Mouse (Mus musculus): Measurements from ENCODE around the gene Iqck. TPM values are rescaled to one million over a fixed set of nuclear protein-coding genes. Genes with fewer than 3 reads are reported as not detected.

Gene Iqck
- total and polyA plus RNA-seq, 2 experiments from 2014 or later = 4.4 to 4.8 TPM

DNA sequence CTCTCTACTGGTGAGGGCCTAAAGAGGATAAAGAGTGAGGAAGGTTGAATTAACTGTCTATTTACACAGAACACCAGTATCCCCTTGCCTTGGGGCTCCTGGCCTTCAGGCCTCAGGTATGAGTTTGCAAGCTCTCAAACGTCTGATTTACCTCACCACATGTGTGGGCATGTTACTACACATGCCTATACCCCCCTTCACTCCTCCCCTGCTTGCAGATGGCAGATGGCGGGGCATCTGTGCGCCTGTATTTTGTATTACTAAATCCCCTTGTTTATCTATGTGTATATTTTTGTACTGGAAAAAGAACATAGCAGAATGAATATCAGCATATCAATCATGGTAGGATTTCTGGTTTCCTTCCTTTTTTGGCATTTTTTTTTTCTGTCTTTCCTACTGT lies 86.7 kb downstream of the Iqck start:
- Histone ChIP-seq H3K9me3 (ENCODE audit: low read length) (no peaks in the 10 kb centered on the region), H3K4me1 (ENCODE audit: insufficient read depth, low read length) (no peaks in the 10 kb centered on the region), H3K27me3 (ENCODE audit: insufficient read depth, low read length) (no peaks in the 10 kb centered on the region), H3K4me2 (ENCODE audit: low read depth, low read length) (no peak overlapping the region), H3K36me3 (ENCODE audit: insufficient read depth, low read length) (no peaks in the 10 kb centered on the region), H3K4me3 (ENCODE audit: low read length) (no peak overlapping the region), H3K9ac (replicated peaks; ENCODE audit: low read length) (no peak overlapping the region), H3K27ac (no peak overlapping the region)
- WGBS = 74% methylated on average over 3 of the region's 3 CpGs
- TF ChIP-seq CTCF (IDR thresholded peaks at IDR 0.05; ENCODE audit: low read depth) = no peak
- ATAC-seq (no peak), DNase-seq (ENCODE audit: low spot score) (no peak)

DNA sequence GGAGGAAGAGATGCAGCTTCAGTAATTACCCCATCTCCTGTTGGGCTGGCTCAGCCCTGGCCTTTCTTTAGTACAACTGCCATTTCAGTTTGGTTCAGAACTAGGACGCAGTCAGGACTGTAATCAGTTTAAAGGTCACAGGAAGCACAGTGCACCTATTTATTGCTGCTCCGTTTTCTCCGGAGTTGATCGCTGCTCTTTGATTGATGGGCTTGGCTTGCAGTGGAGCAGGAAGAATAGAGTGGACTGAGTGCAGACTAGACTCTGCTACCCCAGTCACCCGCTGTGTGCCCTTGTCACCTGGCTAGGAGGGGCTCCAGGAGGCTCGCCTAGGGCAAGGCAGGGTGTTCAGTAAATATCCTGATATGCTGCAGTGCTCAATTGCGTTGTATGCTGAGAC lies 87.6 kb downstream of the Iqck start:
- Histone ChIP-seq H3K9ac (replicated peaks; ENCODE audit: low read length) (no peak overlapping the region), H3K4me2 (ENCODE audit: low read depth, low read length) (no peak overlapping the region), H3K36me3 (ENCODE audit: insufficient read depth, low read length) (no peaks in the 10 kb centered on the region), H3K4me1 (ENCODE audit: insufficient read depth, low read length) (no peaks in the 10 kb centered on the region), H3K9me3 (ENCODE audit: low read length) (no peaks in the 10 kb centered on the region), H3K27ac (no peak overlapping the region), H3K27me3 (ENCODE audit: insufficient read depth, low read length) (no peaks in the 10 kb centered on the region), H3K4me3 (ENCODE audit: low read length) (no peak overlapping the region)
- 48% methylated on average over 7 of the region's 7 CpGs for WGBS
- TF ChIP-seq CTCF (IDR thresholded peaks at IDR 0.05; ENCODE audit: low read depth) = no peak
- no peak for DNase-seq (ENCODE audit: low spot score)
- no peak for ATAC-seq

DNA sequence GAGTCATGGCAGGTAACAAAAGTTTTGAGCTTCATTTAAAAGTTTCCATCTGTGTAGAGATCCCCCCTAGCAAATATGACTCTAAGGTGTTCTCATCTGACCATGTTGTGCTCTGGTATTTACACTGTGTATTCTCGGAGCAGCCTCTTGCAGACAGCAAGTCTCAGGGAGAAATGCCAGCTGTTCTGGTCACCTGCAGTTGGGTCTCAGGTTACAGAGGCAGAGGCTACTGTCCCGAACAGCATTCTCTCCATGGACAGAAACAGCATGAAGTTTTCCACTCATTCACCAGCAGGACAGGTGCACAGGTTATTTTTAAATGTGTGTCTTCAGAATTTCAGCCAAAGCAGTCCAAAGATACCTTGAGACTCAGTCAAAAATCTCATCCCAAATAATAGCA lies 89.3 kb downstream of the Iqck start:
- DNase-seq (ENCODE audit: low spot score) (no peak), ATAC-seq (no peak)
- H3K4me2 ChIP-seq (ENCODE audit: low read depth, low read length) = no peak overlapping the region
- H3K36me3 ChIP-seq (ENCODE audit: insufficient read depth, low read length) = no peaks in the 10 kb centered on the region
- H3K27me3 ChIP-seq (ENCODE audit: insufficient read depth, low read length) = no peaks in the 10 kb centered on the region
- H3K27ac ChIP-seq = no peak overlapping the region
- WGBS = 31% methylated on average over 2 of the region's 2 CpGs
- no peaks in the 10 kb centered on the region for H3K9me3 ChIP-seq (ENCODE audit: low read length)
- no peak overlapping the region for H3K9ac ChIP-seq (replicated peaks; ENCODE audit: low read length)
- TF ChIP-seq CTCF (IDR thresholded peaks at IDR 0.05; ENCODE audit: low read depth) = no peak
- no peaks in the 10 kb centered on the region for H3K4me1 ChIP-seq (ENCODE audit: insufficient read depth, low read length)
- no peak overlapping the region for H3K4me3 ChIP-seq (ENCODE audit: low read length)

DNA sequence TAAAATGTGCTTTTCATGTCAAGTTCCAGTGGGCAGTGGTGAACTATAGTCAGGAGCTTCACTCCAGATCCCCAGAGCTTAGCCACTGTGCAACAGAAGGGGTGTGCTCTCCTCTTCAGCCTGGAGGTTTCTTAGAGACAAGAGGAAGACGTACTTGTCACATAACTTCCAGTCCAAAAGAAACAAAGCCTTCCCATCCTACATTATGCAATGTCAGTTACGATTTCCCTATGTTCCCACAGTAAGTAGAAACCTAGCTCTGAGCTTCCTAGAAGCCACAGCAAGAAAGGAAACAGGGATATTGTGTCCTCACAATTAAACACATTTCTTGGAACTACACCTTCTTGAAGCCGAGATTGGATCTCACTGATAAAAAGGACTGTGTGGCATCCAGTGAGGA lies 91.7 kb downstream of the Iqck start:
- no peak for DNase-seq (ENCODE audit: low spot score)
- TF ChIP-seq CTCF (IDR thresholded peaks at IDR 0.05; ENCODE audit: low read depth) = no peak
- no peak overlapping the region for H3K4me2 ChIP-seq (ENCODE audit: low read depth, low read length)
- H3K36me3 ChIP-seq (ENCODE audit: insufficient read depth, low read length) = no peaks in the 10 kb centered on the region
- no peak overlapping the region for H3K4me3 ChIP-seq (ENCODE audit: low read length)
- no peaks in the 10 kb centered on the region for H3K27me3 ChIP-seq (ENCODE audit: insufficient read depth, low read length)
- no peaks in the 10 kb centered on the region for H3K9me3 ChIP-seq (ENCODE audit: low read length)
- 67% methylated on average over 3 of the region's 3 CpGs for WGBS
- no peak overlapping the region for H3K9ac ChIP-seq (replicated peaks; ENCODE audit: low read length)
- H3K4me1 ChIP-seq (ENCODE audit: insufficient read depth, low read length) = no peaks in the 10 kb centered on the region
- H3K27ac ChIP-seq = no peak overlapping the region
- ATAC-seq = no peak

DNA sequence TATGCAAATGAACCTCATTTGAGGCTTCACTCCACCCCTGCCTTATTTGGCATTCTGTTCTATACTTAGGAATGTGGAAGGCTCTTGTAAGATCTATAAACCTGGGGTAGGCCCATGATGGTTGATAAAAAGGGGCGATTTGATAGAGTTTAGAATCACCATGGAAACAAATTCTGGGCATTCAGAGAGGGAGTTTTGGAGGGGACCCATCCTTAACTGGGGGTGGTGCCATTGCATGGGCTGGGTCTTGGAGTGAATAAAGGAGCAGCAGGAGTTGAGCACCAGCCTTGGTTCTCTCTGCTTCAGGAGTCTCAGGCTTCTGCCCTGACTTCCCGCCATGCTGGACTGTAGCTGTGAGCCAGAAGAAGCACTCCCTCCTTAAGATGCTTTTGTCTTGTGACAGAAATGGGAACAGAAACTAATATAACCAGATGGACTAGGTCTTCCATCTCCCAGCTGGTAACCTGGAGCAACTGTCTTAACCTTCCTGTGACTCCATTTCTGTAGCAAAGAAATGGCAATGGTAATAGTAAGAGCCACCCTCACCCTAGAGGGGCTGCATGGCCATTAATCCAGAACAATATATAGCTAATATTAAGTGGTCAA lies 93.2 kb downstream of the Iqck start:
- Histone ChIP-seq H3K4me2 (ENCODE audit: low read depth, low read length) (no peak overlapping the region), H3K4me1 (ENCODE audit: insufficient read depth, low read length) (no peaks in the 10 kb centered on the region), H3K9me3 (ENCODE audit: low read length) (no peaks in the 10 kb centered on the region), H3K9ac (replicated peaks; ENCODE audit: low read length) (no peak overlapping the region), H3K36me3 (ENCODE audit: insufficient read depth, low read length) (no peaks in the 10 kb centered on the region), H3K27me3 (ENCODE audit: insufficient read depth, low read length) (no peaks in the 10 kb centered on the region), H3K27ac (no peak overlapping the region), H3K4me3 (ENCODE audit: low read length) (no peak overlapping the region)
- no peak for DNase-seq (ENCODE audit: low spot score)
- no peak for TF ChIP-seq CTCF (IDR thresholded peaks at IDR 0.05; ENCODE audit: low read depth)
- ATAC-seq = no peak
- 44% methylated on average over 2 of the region's 2 CpGs for WGBS

DNA sequence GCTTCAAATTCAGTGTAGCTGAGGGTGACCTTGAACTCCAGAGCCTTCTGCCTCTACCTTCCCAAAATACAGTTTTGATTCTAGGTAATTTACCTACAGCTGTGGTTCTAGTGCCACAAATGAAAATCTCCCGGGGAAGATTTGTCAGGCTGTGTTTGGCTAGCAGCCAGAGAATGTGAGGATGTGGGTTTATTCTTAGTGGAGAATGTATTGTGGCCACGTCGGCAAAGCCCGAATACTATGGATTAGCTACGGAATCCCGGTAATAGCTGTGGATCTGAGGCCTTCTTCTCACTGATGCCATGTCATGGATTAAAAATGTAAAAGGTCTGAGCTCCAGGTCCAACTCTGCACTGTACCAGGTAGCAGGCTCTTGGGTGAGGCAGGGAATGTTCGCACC lies 94.2 kb downstream of the Iqck start:
- no peak overlapping the region for H3K4me2 ChIP-seq (ENCODE audit: low read depth, low read length)
- H3K4me3 ChIP-seq (ENCODE audit: low read length) = no peak overlapping the region
- ATAC-seq (no peak), DNase-seq (ENCODE audit: low spot score) (no peak)
- no peaks in the 10 kb centered on the region for H3K36me3 ChIP-seq (ENCODE audit: insufficient read depth, low read length)
- no peaks in the 10 kb centered on the region for H3K9me3 ChIP-seq (ENCODE audit: low read length)
- H3K27me3 ChIP-seq (ENCODE audit: insufficient read depth, low read length) = no peaks in the 10 kb centered on the region
- TF ChIP-seq CTCF (IDR thresholded peaks at IDR 0.05; ENCODE audit: low read depth) = no peak
- no peak overlapping the region for H3K27ac ChIP-seq
- 47% methylated on average over 7 of the region's 7 CpGs for WGBS
- H3K9ac ChIP-seq (replicated peaks; ENCODE audit: low read length) = no peak overlapping the region
- no peaks in the 10 kb centered on the region for H3K4me1 ChIP-seq (ENCODE audit: insufficient read depth, low read length)

DNA sequence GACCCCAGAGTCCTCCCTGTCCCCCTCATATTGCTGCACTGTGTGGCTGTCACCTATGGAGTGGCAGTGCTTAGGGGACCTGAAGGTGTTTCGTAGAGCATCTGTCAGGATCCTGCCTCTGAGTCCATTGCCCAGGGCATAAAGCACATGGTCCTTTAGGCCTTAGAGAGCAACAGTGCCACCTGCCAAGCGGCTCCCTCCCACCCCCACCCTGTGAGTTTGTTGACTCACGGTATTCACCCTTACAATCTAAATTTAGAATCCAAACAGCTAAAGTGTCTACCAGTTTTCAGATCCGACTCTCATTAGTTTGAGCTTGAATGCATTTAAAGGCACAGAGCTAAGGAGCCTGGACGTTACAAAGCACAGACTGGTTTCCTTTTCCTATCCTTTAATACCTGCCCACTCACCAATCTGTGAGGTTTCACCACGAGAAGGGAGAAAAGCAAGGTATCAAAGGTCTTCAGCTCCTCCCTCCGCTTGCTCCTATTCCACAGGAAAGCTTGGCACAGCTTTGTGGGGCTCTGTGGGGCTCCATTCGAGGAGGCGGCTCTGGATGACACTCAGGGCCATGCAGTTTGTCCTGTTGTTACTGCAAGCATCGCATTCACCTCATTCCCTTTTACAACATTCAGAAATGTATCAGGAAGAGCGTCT lies 98.2 kb downstream of the Iqck start:
- Histone ChIP-seq H3K9ac (replicated peaks; ENCODE audit: low read length) (no peak overlapping the region), H3K36me3 (ENCODE audit: insufficient read depth, low read length) (no peaks in the 10 kb centered on the region), H3K4me2 (ENCODE audit: low read depth, low read length) (no peak overlapping the region), H3K9me3 (ENCODE audit: low read length) (no peaks in the 10 kb centered on the region), H3K4me3 (ENCODE audit: low read length) (no peak overlapping the region), H3K27me3 (ENCODE audit: insufficient read depth, low read length) (no peaks in the 10 kb centered on the region), H3K27ac (no peak overlapping the region), H3K4me1 (ENCODE audit: insufficient read depth, low read length) (no peaks in the 10 kb centered on the region)
- ATAC-seq (peak; percentile 27; the same call in 1 of the 2 replicates), DNase-seq (ENCODE audit: low spot score) (no peak)
- WGBS = 53% methylated on average over 11 of the region's 11 CpGs
- no peak for TF ChIP-seq CTCF (IDR thresholded peaks at IDR 0.05; ENCODE audit: low read depth)
